ENCODE assay signal across 24 mouse cellular contexts in genomic region chr12:16620230-16620629, GRCm38 (mm10). TPM values are rescaled to one million over a fixed set of nuclear protein-coding genes. Genes with fewer than 3 reads are reported as not detected.
DNase-seq lines count a peak whose midpoint lies in the region; ATAC-seq and TF ChIP-seq lines count a peak whose summit lies in the region.
"Had no signal": no experiment of that assay in that cellular context is flagged by ENCODE, and none has a peak within 500 bp of the region (broad histone marks: within the 10 kb centered on the region; RNA-seq: fewer than 3 reads in every experiment).

No protein-coding gene starts in this region.

- TF ChIP-seq CTCF in lung, adult 2 months (IDR thresholded peaks at IDR 0.05; ENCODE audit: insufficient read depth, low read length) = no peak
- no peak for TF ChIP-seq CTCF in hindbrain, postnatal 0 days (IDR thresholded peaks at IDR 0.05; ENCODE audit: low read depth)

- WGBS in lung, adult 2 months = 71% methylated on average over 3 of the region's 3 CpGs
- WGBS in hindbrain, postnatal 0 days = 75% methylated on average over 3 of the region's 3 CpGs

- no peak overlapping the region for H3K4me3 ChIP-seq in lung, adult 2 months (replicated peaks; ENCODE audit: extremely low read depth, low read depth, low read length)
- no peak overlapping the region for H3K4me3 ChIP-seq in hindbrain, postnatal 0 days (ENCODE audit: low read length)
- H3K4me3 ChIP-seq: forebrain, embryonic 13.5 days; hindbrain, embryonic 12.5 days; left cerebral cortex, adult 2 months; limb, embryonic 12.5 days; liver, embryonic 15.5 days; neural tube, embryonic 15.5 days had no signal

- no peaks in the 10 kb centered on the region for H3K9me3 ChIP-seq in hindbrain, postnatal 0 days (ENCODE audit: low read length)
- H3K9me3 ChIP-seq: forebrain, embryonic 13.5 days; hindbrain, embryonic 12.5 days; limb, embryonic 12.5 days; liver, embryonic 15.5 days; neural tube, embryonic 15.5 days had no signal

- TF ChIP-seq POLR2A in lung, adult 2 months (IDR thresholded peaks at IDR 0.05; ENCODE audit: borderline replicate concordance, extremely low read depth, low read depth, low read length) = no peak

- no peaks in the 10 kb centered on the region for H3K36me3 ChIP-seq in hindbrain, postnatal 0 days (ENCODE audit: insufficient read depth, low read length)
- H3K36me3 ChIP-seq: hindbrain, embryonic 12.5 days; limb, embryonic 12.5 days; liver, embryonic 15.5 days; neural tube, embryonic 15.5 days had no signal

- no peak for ATAC-seq in hindbrain, postnatal 0 days
- ATAC-seq: inflammation-experienced regulatory T-cells, adult 6 months; midbrain, embryonic 16.5 days had no signal

- peak; percentile 22 for DNase-seq in adrenal gland, postnatal 10 days
- no peak for DNase-seq in adrenal gland, postnatal 25 days
- peak; percentile 36 to 55 for DNase-seq in lung, adult 18-20 months
- DNase-seq in lung, adult 2 months = no peak
- peak; percentile 77 for DNase-seq in gonadal fat pad, adult 2 months (ENCODE audit: low read depth)
- DNase-seq in hindbrain, postnatal 0 days (ENCODE audit: low spot score) = no peak
- DNase-seq in layer of hippocampus, adult 8-10 months (ENCODE audit: low spot score in 2 of 2) = no peak
- DNase-seq: B cell, adult 2 months; cerebellum, adult 9-11 months; gastrocnemius, postnatal 10 days; kidney, adult 8-10 months; kidney, postnatal 36 days; layer of hippocampus, adult 9-11 months; thymus, postnatal 14 days had no signal

- no peak overlapping the region for H3K27ac ChIP-seq in hindbrain, postnatal 0 days
- H3K27ac ChIP-seq: hindbrain, embryonic 12.5 days; left cerebral cortex, adult 2 months; limb, embryonic 12.5 days; liver, embryonic 15.5 days; neural tube, embryonic 15.5 days had no signal

- no peaks in the 10 kb centered on the region for H3K27me3 ChIP-seq in hindbrain, postnatal 0 days (ENCODE audit: insufficient read depth, low read length)
- H3K27me3 ChIP-seq: forebrain, embryonic 13.5 days; hindbrain, embryonic 12.5 days; limb, embryonic 12.5 days; liver, embryonic 15.5 days; neural tube, embryonic 15.5 days had no signal

- H3K9ac ChIP-seq in hindbrain, postnatal 0 days (replicated peaks; ENCODE audit: low read length) = no peak overlapping the region
- H3K9ac ChIP-seq: forebrain, embryonic 13.5 days; hindbrain, embryonic 12.5 days; limb, embryonic 12.5 days; liver, embryonic 15.5 days; neural tube, embryonic 15.5 days had no signal

- no peak overlapping the region for H3K4me2 ChIP-seq in hindbrain, postnatal 0 days (ENCODE audit: low read depth, low read length)
- H3K4me2 ChIP-seq: forebrain, embryonic 13.5 days; hindbrain, embryonic 12.5 days; limb, embryonic 12.5 days; liver, embryonic 15.5 days; neural tube, embryonic 15.5 days had no signal

- H3K4me1 ChIP-seq in lung, adult 2 months (ENCODE audit: control insufficient read depth, insufficient read depth, low read length) = peaks cover 14% of the 10 kb centered on the region
- peaks cover 11% of the 10 kb centered on the region; the same call in 1 of the 2 replicates for H3K4me1 ChIP-seq in hindbrain, postnatal 0 days (ENCODE audit: insufficient read depth, low read length)

RNA-seq across cellular contexts. Expression of gene Lpin1, which starts 9.5 kb away (rescaled TPM):
- total RNA-seq in adrenal gland, postnatal 10 days (2021) = 100 to 1,000 TPM in 1 of 2 experiments, 10 to 100 TPM in 1; 76.2 to 163 TPM
- total RNA-seq in adrenal gland, postnatal 25 days (2021) = 53.1 and 72.2 TPM in 2 replicates
- polyA plus RNA-seq in lung, adult 2 months (2012; rRNA removed) = 23.7 and 29.1 TPM in 2 replicates
- 66.4 and 75.6 TPM in 2 replicates for polyA plus RNA-seq in gonadal fat pad, adult 2 months (2012; rRNA removed)
- total RNA-seq in hindbrain, postnatal 0 days (2014; rRNA removed) = 17.9 and 21.9 TPM in 2 replicates
- 9.4 and 9.8 TPM in 2 replicates for polyA plus RNA-seq in hindbrain, postnatal 0 days (2015; fragmentation: Nextera tagmentation; extraction: Ambion mirVana)
- 10 to 100 TPM; 28.8 to 33.0 (median 30.9) TPM for total RNA-seq in layer of hippocampus, adult 8-10 months (2022)

RNA-seq across cellular contexts. Expression of gene Ntsr2, which starts 33.0 kb away (rescaled TPM):
- under 1 TPM in 1 of 2 experiments, not detected in 1; 0.60 TPM for total RNA-seq in adrenal gland, postnatal 10 days (2021)
- 0.43 and 0.57 TPM in 2 replicates for total RNA-seq in adrenal gland, postnatal 25 days (2021)
- 0.97 and 1.0 TPM in 2 replicates for polyA plus RNA-seq in lung, adult 2 months (2012; rRNA removed)
- polyA plus RNA-seq in gonadal fat pad, adult 2 months (2012; rRNA removed) = 107 and 233 TPM in 2 replicates
- total RNA-seq in hindbrain, postnatal 0 days (2014; rRNA removed) = 30.8 and 34.2 TPM in 2 replicates
- polyA plus RNA-seq in hindbrain, postnatal 0 days (2015; fragmentation: Nextera tagmentation; extraction: Ambion mirVana) = 22.6 and 25.8 TPM in 2 replicates
- 100 to 1,000 TPM; 161 to 213 (median 178) TPM for total RNA-seq in layer of hippocampus, adult 8-10 months (2022)
- total RNA-seq: megakaryocyte progenitor cell, adult 5-6 weeks had no signal
- polyA plus RNA-seq: embryonic facial prominence, embryonic 11.5 days; inflammation-experienced regulatory T-cells, adult 6 months; limb, embryonic 12.5 days; liver, embryonic 15.5 days had no signal

Comparison
In these comparisons a context has a peak if more than half of its experiments do, and no peak if none do; other contexts are left out.
1. DNase-seq: peak in adrenal gland, postnatal 10 days (single experiment), lung, adult 18-20 months (2 of 2) and gonadal fat pad, adult 2 months (single experiment); none in adrenal gland, postnatal 25 days (single experiment), lung, adult 2 months (single experiment), hindbrain, postnatal 0 days (single experiment) and layer of hippocampus, adult 8-10 months (0 of 2).
2. RNA of gene Ntsr2, which starts 33.0 kb away (total RNA-seq): 161 to 213 TPM in layer of hippocampus, adult 8-10 months and 30.8 to 34.2 TPM in hindbrain, postnatal 0 days; 0.60 TPM in adrenal gland, postnatal 10 days and 0.43 to 0.57 TPM in adrenal gland, postnatal 25 days; every median in the first group is over 10 times any median in the second.